Mouse (Mus musculus): ENCODE results near the gene Pla2g12a.
A peak's percentile ranks its signal among the peaks of the same experiment; 100 is the strongest.

GRCm38 (mm10) chr3:129831035-129831568 is 47.3 kb upstream of the Pla2g12a start, which contains the start of gene Gar1:
- no peak for TF ChIP-seq CTCF (IDR thresholded peaks at IDR 0.05; ENCODE audit: borderline replicate concordance, insufficient read depth, low read length)
- TF ChIP-seq POLR2A (IDR thresholded peaks at IDR 0.05; ENCODE audit: low read depth, low read length): peak; percentile 73
